Mouse (Mus musculus): Measurements from ENCODE around the gene Lrrk1.

- TF ChIP-seq CTCF (IDR thresholded peaks at IDR 0.05; ENCODE audit: insufficient read depth, low read length) (no peak), POLR2A (IDR thresholded peaks at IDR 0.05; ENCODE audit: borderline replicate concordance, extremely low read depth, low read depth, low read length) (no peak)
Observed at GRCm38 (mm10) chr7:66182075-66182715, 206.0 kb downstream of the Lrrk1 start.
